Mouse (Mus musculus) spleen, adult 2 months (tissue): ENCODE data around the gene Syt7.

Experiments
- CTCF ChIP-seq: fragments of 200-500 bp; IDR thresholded peaks from 2 replicates; pipeline ENCODE4 v1.5.1; 2011; ENCODE audit warnings: mild to moderate bottlenecking, inconsistent platforms; ENCODE audit not compliant: insufficient read depth, insufficient read length, insufficient replicate concordance; ENCODE audit errors: extremely low read depth
- POLR2A ChIP-seq: fragments of 200-500 bp; IDR thresholded peaks from 2 replicates; pipeline ENCODE4 v1.6.1; 2011; ENCODE audit warnings: low read depth, low read length, inconsistent platforms

GRCm38 (mm10) chr19:10391995-10392394, 3.1 kb downstream of the Syt7 start:
- no peak for TF ChIP-seq CTCF
- no peak for TF ChIP-seq POLR2A
